Mouse (Mus musculus) limb, embryonic 14.5 days (tissue): Measurements from ENCODE around the gene Uba3. TPM values are rescaled to one million over a fixed set of nuclear protein-coding genes. Genes with fewer than 3 reads are reported as not detected.

ENCODE experiments used
- ATAC-seq: fragments of 200-750 bp; cut with Nextera tagmentation; 2 replicates; pipeline ENCODE4 v1.8.0; 2017; ENCODE audit warnings: low read depth, moderate number of reproducible peaks, moderate TSS enrichment; ENCODE audit not compliant: low FRiP score
- DNase-seq: peaks from one replicate; pipeline ENCODE4 v3.0.0-alpha.2; 2015; ENCODE audit warnings: low spot score
- H3K27ac ChIP-seq: fragments of 300-500 bp; sonication (generic); replicated peaks from 2 replicates; pipeline ENCODE4 v1.5.1; 2014; ENCODE audit warnings: low read depth, mild to moderate bottlenecking, low read length, moderate library complexity, mixed read lengths
- H3K27me3 ChIP-seq: fragments of 300-500 bp; sonication (generic); 2 replicates; pipeline ENCODE4 v1.6.1; 2014; ENCODE audit warnings: low read length, mixed read lengths; ENCODE audit not compliant: control insufficient read depth, insufficient read depth
- H3K36me3 ChIP-seq: fragments of 300-500 bp; sonication (generic); 2 replicates; pipeline ENCODE4 v1.6.1; 2014; ENCODE audit warnings: mild to moderate bottlenecking, low read length, moderate library complexity, mixed read lengths; ENCODE audit not compliant: control insufficient read depth, insufficient read depth
- H3K4me1 ChIP-seq: fragments of 300-500 bp; sonication (generic); 2 replicates; pipeline ENCODE4 v1.6.1; 2014; ENCODE audit warnings: antibody characterized with exemption, low read length, mixed read lengths; ENCODE audit not compliant: control insufficient read depth, insufficient read depth
- H3K4me2 ChIP-seq: fragments of 300-500 bp; sonication (generic); replicated peaks from 2 replicates; pipeline ENCODE4 v1.6.1; 2014; ENCODE audit warnings: low read depth, mild to moderate bottlenecking, low read length, moderate library complexity; ENCODE audit not compliant: severe bottlenecking
- H3K4me3 ChIP-seq: fragments of 300-500 bp; sonication (generic); replicated peaks from 2 replicates; pipeline ENCODE4 v1.5.1; 2014; ENCODE audit warnings: low read length
- H3K9ac ChIP-seq: fragments of 300-500 bp; sonication (generic); 2 replicates; pipeline ENCODE4 v1.6.1; 2014; ENCODE audit warnings: mild to moderate bottlenecking, low read depth, low read length, moderate library complexity; ENCODE audit not compliant: severe bottlenecking
- H3K9me3 ChIP-seq: fragments of 300-500 bp; sonication (generic); 2 replicates; pipeline ENCODE4 v1.6.1; 2016; ENCODE audit warnings: low read length; ENCODE audit not compliant: control insufficient read depth
- POLR2A ChIP-seq: fragments of 200-500 bp; IDR thresholded peaks from 2 replicates; pipeline ENCODE4 v1.8.0; 2012; ENCODE audit warnings: inconsistent platforms, mild to moderate bottlenecking, moderate library complexity, borderline replicate concordance; ENCODE audit not compliant: insufficient read depth, insufficient read length; ENCODE audit errors: extremely low read depth
- WGBS: fragments of 180-500 bp; shearing (Covaris S2); extraction: QIAGEN DNeasy Blood & Tissue Kit; methylation state at CpG from one replicate; pipeline ENCODE4 v1.1.7; 2014; 5-methylcytosine and 5-hydroxymethylcytosine counted together
- polyA plus RNA-seq, 2 experiments: library from polyadenylated mRNA; depleted of rRNA in 1 of 2; stranded (reverse) in 1 of 2; unstranded in 1 of 2; fragments of >200 nt; fragmentation: Nextera tagmentation in 1 of 2; extraction: Ambion mirVana in 1 of 2; gene quantifications; 2 replicates each; pipeline versions ENCODE4 v1.2.1 to v1.2.3; 2012 to 2014

The Uba3 gene
- polyA plus RNA-seq, 2 experiments, result 76.2 to 81.1 TPM

GRCm38 (mm10) chr6:97204252-97204869 lies 1.1 kb downstream of the Uba3 start:
- H3K27ac ChIP-seq, result no peak overlapping the region
- TF ChIP-seq POLR2A, result no peak
- ATAC-seq (no peak), DNase-seq (peak; percentile 12)
- no peaks in the 10 kb centered on the region for H3K27me3 ChIP-seq
- 10% methylated on average over 9 of the region's 9 CpGs for WGBS
- no peaks in the 10 kb centered on the region for H3K9me3 ChIP-seq
- peaks cover 8% of the 10 kb centered on the region; the same call in 1 of the 2 replicates for H3K36me3 ChIP-seq
- peak overlapping the region; percentile 85 for H3K4me3 ChIP-seq
- peak overlapping the region; percentile 57 for H3K4me2 ChIP-seq
- H3K9ac ChIP-seq, result peak overlapping the region; percentile 97
- peaks cover 9% of the 10 kb centered on the region for H3K4me1 ChIP-seq

- Histone ChIP-seq H3K9me3 (no peaks in the 10 kb centered on the region), H3K27ac (no peak overlapping the region), H3K4me2 (no peak overlapping the region), H3K36me3 (peaks cover 20% of the 10 kb centered on the region), H3K27me3 (no peaks in the 10 kb centered on the region), H3K4me1 (peaks cover 9% of the 10 kb centered on the region), H3K9ac (no peak overlapping the region), H3K4me3 (no peak overlapping the region)
- WGBS, result 91% methylated on average over 3 of the region's 3 CpGs
- TF ChIP-seq POLR2A, result no peak
- no peak for ATAC-seq
- no peak for DNase-seq
These were observed 3.0 kb downstream of the Uba3 start for GRCm38 (mm10) chr6:97202477-97202876.

- Histone ChIP-seq H3K9ac (no peak overlapping the region), H3K4me1 (peaks cover 9% of the 10 kb centered on the region), H3K27ac (no peak overlapping the region), H3K27me3 (no peaks in the 10 kb centered on the region), H3K36me3 (peaks cover 39% of the 10 kb centered on the region), H3K9me3 (no peaks in the 10 kb centered on the region), H3K4me3 (no peak overlapping the region), H3K4me2 (no peak overlapping the region)
- TF ChIP-seq POLR2A, result no peak
- ATAC-seq (no peak), DNase-seq (no peak)
- 69% methylated on average over 3 of the region's 3 CpGs for WGBS
These were observed 5.0 kb downstream of the Uba3 start for GRCm38 (mm10) chr6:97200437-97200836.

GRCm38 (mm10) chr6:97179367-97179828 lies 26.0 kb downstream of the Uba3 start:
- no peaks in the 10 kb centered on the region for H3K9me3 ChIP-seq
- H3K4me1 ChIP-seq, result peaks cover 18% of the 10 kb centered on the region
- peaks cover 19% of the 10 kb centered on the region for H3K36me3 ChIP-seq
- peak overlapping the region; percentile 95 for H3K4me3 ChIP-seq
- 9% methylated on average over 11 of the region's 11 CpGs for WGBS
- DNase-seq, result no peak
- H3K27me3 ChIP-seq, result no peaks in the 10 kb centered on the region
- no peak for TF ChIP-seq POLR2A
- peak overlapping the region; percentile 83 for H3K4me2 ChIP-seq
- peak; percentile 41 for ATAC-seq
- peak overlapping the region; percentile 96 for H3K9ac ChIP-seq
- peak overlapping the region; percentile 92 for H3K27ac ChIP-seq

GRCm38 (mm10) chr6:97178491-97179366 lies 26.7 kb downstream of the Uba3 start, which contains the start of gene Tmf1:
TSS of gene Tmf1 (minus strand) at chr6:97179122.
- Histone ChIP-seq H3K36me3 (peaks cover 19% of the 10 kb centered on the region), H3K4me3 (peak within 1 kb of the TSS; percentile 95), H3K9me3 (no peaks in the 10 kb centered on the region), H3K9ac (peak within 1 kb of the TSS; percentile 96), H3K27ac (peak within 1 kb of the TSS; percentile 92), H3K27me3 (no peaks in the 10 kb centered on the region), H3K4me2 (peak within 1 kb of the TSS; percentile 83), H3K4me1 (peaks cover 18% of the 10 kb centered on the region)
- WGBS, result under 1% methylated on average over 57 of the region's 80 CpGs
- TF ChIP-seq POLR2A, result peak; percentile 63; the same call in 1 of the 2 replicates
- ATAC-seq, result peak; percentile 97
- peak; percentile 95 for DNase-seq
